Mouse (Mus musculus) myocyte (in vitro differentiated cells): ENCODE data around the gene Myrfl. TPM values are rescaled to one million over a fixed set of nuclear protein-coding genes. Genes with fewer than 3 reads are reported as not detected.
A peak's percentile ranks its signal among the peaks of the same experiment; 100 is the strongest.

Experiments used
- H3K27me3 ChIP-seq: one replicate; pipeline ENCODE4 v1.6.1; 2011; ENCODE audit not compliant: control insufficient read depth, insufficient read depth, insufficient read length
- H3K36me3 ChIP-seq: one replicate; pipeline ENCODE4 v1.6.1; 2011; ENCODE audit not compliant: control insufficient read depth, insufficient read depth
- H3K4me2 ChIP-seq: one replicate; pipeline ENCODE4 v1.6.1; 2011; ENCODE audit warnings: low read depth, control low read depth
- H3K4me3 ChIP-seq: one replicate; pipeline ENCODE4 v1.5.1; 2011; ENCODE audit warnings: mild to moderate bottlenecking, control low read depth, moderate library complexity
- H3K79me2 ChIP-seq: one replicate; pipeline ENCODE4 v1.6.1; 2011; ENCODE audit not compliant: control insufficient read depth, insufficient read depth
- H3ac ChIP-seq: one replicate; pipeline ENCODE4 v1.6.1; 2011; ENCODE audit not compliant: control insufficient read depth, insufficient read length
- CEBPB ChIP-seq: IDR thresholded peaks from 2 replicates; pipeline ENCODE4 v1.6.1; 2011; ENCODE audit warnings: mild to moderate bottlenecking, moderate library complexity; ENCODE audit not compliant: poor library complexity, insufficient read depth, severe bottlenecking
- E2F4 ChIP-seq: IDR thresholded peaks from one replicate; pipeline ENCODE4 v1.6.1; 2011; ENCODE audit warnings: mild to moderate bottlenecking, control low read depth, moderate library complexity; ENCODE audit not compliant: insufficient read depth
- MAX ChIP-seq: IDR thresholded peaks from one replicate; pipeline ENCODE4 v1.6.1; 2011; ENCODE audit warnings: low read depth, mild to moderate bottlenecking, control low read depth
- MYOD1 ChIP-seq, 3 experiments: IDR thresholded peaks; one replicate each; pipeline ENCODE4 v1.6.1; 2011; ENCODE audit warnings: control low read depth in 2 of 3, low read depth in 2 of 3, mild to moderate bottlenecking in 2 of 3, moderate library complexity in 1 of 3; ENCODE audit not compliant: insufficient read length in 2 of 3, control insufficient read depth in 1 of 3
- MYOG ChIP-seq, 3 experiments: IDR thresholded peaks; one replicate each; pipeline ENCODE4 v1.6.1; 2011; ENCODE audit warnings: control low read depth in 2 of 3, low read depth in 2 of 3, mild to moderate bottlenecking in 2 of 3; ENCODE audit not compliant: insufficient read length in 2 of 3, control insufficient read depth in 1 of 3, insufficient read depth in 1 of 3
- POLR2A ChIP-seq: IDR thresholded peaks from one replicate; pipeline ENCODE4 v1.6.1; 2011; ENCODE audit warnings: low read depth, mild to moderate bottlenecking, control low read depth, moderate library complexity; ENCODE audit not compliant: insufficient read length
- POLR2AphosphoS2 ChIP-seq: IDR thresholded peaks from one replicate; pipeline ENCODE4 v1.6.1; 2011; ENCODE audit warnings: low read depth, control low read depth; ENCODE audit not compliant: insufficient read length
- REST ChIP-seq: IDR thresholded peaks from one replicate; pipeline ENCODE4 v1.6.1; 2011; ENCODE audit warnings: mild to moderate bottlenecking, control low read depth, moderate library complexity; ENCODE audit not compliant: insufficient read depth, insufficient read length
- SRF ChIP-seq: IDR thresholded peaks from one replicate; pipeline ENCODE4 v1.6.1; 2011; ENCODE audit warnings: low read depth; ENCODE audit not compliant: control insufficient read depth, insufficient read length
- TCF12 ChIP-seq: IDR thresholded peaks from one replicate; pipeline ENCODE4 v1.6.1; 2011; ENCODE audit warnings: mild to moderate bottlenecking, control low read depth; ENCODE audit not compliant: poor library complexity, insufficient read depth, severe bottlenecking
- TCF3 ChIP-seq: IDR thresholded peaks from one replicate; pipeline ENCODE4 v1.6.1; 2011; ENCODE audit warnings: low read depth, control low read depth; ENCODE audit not compliant: insufficient read length
- USF1 ChIP-seq: IDR thresholded peaks from one replicate; pipeline ENCODE4 v1.6.1; 2011; ENCODE audit warnings: low read depth, mild to moderate bottlenecking, control low read depth, moderate library complexity
- polyA plus RNA-seq: library from polyadenylated mRNA; unstranded; fragments of >200 nt; fragmentation: generic; extraction: Trizol; gene quantifications from one replicate; pipeline ENCODE4 v1.2.1, GENCODE M21; 2012; ENCODE audit warnings: missing spikeins

The Myrfl gene
- polyA plus RNA-seq, 1 experiment: 0.04 TPM

- Histone ChIP-seq H3K36me3 (no peaks in the 10 kb centered on the region), H3K4me3 (no peak overlapping the region), H3K79me2 (no peaks in the 10 kb centered on the region), H3K4me2 (peak overlapping the region; percentile 37), H3ac (no peak overlapping the region), H3K27me3 (no peaks in the 10 kb centered on the region)
- TF ChIP-seq USF1: no peak
- TF ChIP-seq MAX: no peak
- TF ChIP-seq TCF12: no peak
- no peak for TF ChIP-seq MYOD1 (IDR thresholded peaks at IDR 0.05; ENCODE audit: control insufficient read depth in 1 of 3, insufficient read length in 2 of 3, low read depth in 2 of 3)
- no peak for TF ChIP-seq SRF
- TF ChIP-seq CEBPB: no peak
- TF ChIP-seq POLR2AphosphoS2: no peak
These were observed 47.8 kb downstream of the Myrfl start for GRCm38 (mm10) chr10:116848749-116849473.

GRCm38 (mm10) chr10:116841551-116841950 lies 55.2 kb downstream of the Myrfl start:
- no peak overlapping the region for H3K4me3 ChIP-seq
- H3K27me3 ChIP-seq: peaks cover 4% of the 10 kb centered on the region
- H3ac ChIP-seq: no peak overlapping the region
- no peak for TF ChIP-seq TCF3
- TF ChIP-seq POLR2AphosphoS2: no peak
- TF ChIP-seq TCF12: no peak
- TF ChIP-seq USF1: no peak
- no peaks in the 10 kb centered on the region for H3K36me3 ChIP-seq
- no peak overlapping the region for H3K4me2 ChIP-seq
- H3K79me2 ChIP-seq: no peaks in the 10 kb centered on the region

GRCm38 (mm10) chr10:116830676-116831075 lies 66.0 kb downstream of the Myrfl start:
- Histone ChIP-seq H3K4me2 (no peak overlapping the region), H3K27me3 (no peaks in the 10 kb centered on the region), H3K4me3 (no peak overlapping the region), H3K36me3 (no peaks in the 10 kb centered on the region), H3K79me2 (no peaks in the 10 kb centered on the region), H3ac (no peak overlapping the region)
- TF ChIP-seq POLR2AphosphoS2 (no peak), MAX (no peak), REST (no peak)

DNA sequence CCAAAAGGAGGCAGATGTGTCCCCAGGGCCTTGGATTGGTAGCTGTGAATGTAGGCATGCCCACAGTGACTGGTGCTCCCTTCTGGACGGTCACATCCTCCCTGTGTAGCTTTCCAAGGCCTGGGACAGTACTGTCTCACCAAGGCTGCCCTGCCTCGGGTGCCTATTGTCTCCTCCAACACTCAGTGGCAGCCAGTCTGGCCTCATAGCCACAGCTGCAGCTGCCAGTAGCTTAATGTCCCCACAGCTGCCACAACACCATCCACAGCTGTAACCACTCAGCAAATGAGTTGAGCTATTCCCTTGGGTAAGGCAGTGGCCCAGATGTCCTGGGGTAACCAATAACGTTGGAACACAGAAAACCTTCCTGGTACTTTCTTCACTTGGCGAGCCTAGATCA lies 68.6 kb downstream of the Myrfl start:
- no peaks in the 10 kb centered on the region for H3K36me3 ChIP-seq
- H3ac ChIP-seq: no peak overlapping the region
- peaks cover 7% of the 10 kb centered on the region for H3K27me3 ChIP-seq
- no peaks in the 10 kb centered on the region for H3K79me2 ChIP-seq
- no peak overlapping the region for H3K4me3 ChIP-seq
- TF ChIP-seq MYOG (IDR thresholded peaks at IDR 0.05; ENCODE audit: control insufficient read depth in 1 of 3, insufficient read depth in 1 of 3, insufficient read length in 2 of 3, low read depth in 2 of 3) (no peak), MYOD1 (IDR thresholded peaks at IDR 0.05; ENCODE audit: control insufficient read depth in 1 of 3, insufficient read length in 2 of 3, low read depth in 2 of 3) (peak in 2 of 3 experiments; percentile 33 to 48)
- H3K4me2 ChIP-seq: peak overlapping the region; percentile 5

DNA sequence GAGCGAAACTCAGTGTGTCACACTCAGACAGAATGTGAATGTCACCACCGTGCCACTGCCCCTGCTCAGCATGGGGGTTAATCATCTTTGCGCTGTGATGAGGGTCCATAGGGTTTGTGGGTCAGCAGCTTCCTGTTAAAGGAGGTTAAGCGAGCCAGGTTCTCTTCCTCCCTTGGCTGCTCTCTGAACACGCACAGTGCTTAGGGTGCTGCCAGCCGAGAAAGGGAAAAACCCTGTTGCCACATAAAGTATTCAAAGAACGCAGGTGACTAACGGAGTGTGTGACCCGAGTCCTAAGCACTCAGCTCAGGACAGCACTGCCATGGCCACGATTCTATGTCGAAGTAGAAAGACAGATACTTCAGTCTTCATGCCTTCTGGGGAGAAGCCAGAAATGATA lies 69.4 kb downstream of the Myrfl start:
- Histone ChIP-seq H3ac (no peak overlapping the region), H3K27me3 (peaks cover 7% of the 10 kb centered on the region), H3K36me3 (no peaks in the 10 kb centered on the region), H3K4me2 (no peak overlapping the region), H3K79me2 (no peaks in the 10 kb centered on the region), H3K4me3 (no peak overlapping the region)
- TF ChIP-seq TCF3: no peak
- TF ChIP-seq POLR2A: no peak
- no peak for TF ChIP-seq MAX

DNA sequence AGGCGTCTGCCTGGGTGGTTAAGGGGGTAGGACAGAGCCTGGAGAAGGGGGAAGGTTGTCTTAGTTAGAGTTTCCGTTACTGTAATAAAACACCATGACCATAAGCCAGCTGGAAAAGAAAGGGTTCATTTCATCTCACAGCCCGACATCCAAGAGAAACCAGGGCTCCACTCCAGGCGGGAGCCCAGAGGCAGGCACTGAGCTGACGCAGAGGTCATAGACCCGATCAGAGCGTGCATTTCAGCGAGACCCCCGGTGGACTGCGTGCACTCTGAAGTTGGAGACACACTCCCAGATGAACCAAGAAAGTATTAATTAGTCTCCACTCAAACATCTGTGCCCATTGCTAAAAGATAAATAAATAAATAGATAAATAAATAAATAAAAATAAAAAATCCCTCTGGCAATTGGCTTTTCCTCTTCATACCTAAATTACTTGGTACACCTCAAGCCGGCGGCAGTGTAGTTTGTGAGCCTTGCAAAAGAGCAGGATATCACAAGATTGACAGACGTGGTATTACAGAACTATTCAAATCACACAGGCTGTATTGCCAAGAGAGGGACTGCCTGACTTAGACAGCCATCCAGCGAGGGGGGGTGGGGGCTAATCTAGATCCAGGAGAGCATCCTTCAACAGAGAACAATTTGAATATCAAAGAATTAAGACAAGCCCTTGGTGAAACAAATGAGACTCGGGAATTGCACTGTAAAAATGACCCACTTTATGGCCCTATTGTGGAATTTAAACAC lies 81.2 kb downstream of the Myrfl start:
- Histone ChIP-seq H3K27me3 (peaks cover 25% of the 10 kb centered on the region), H3K36me3 (no peaks in the 10 kb centered on the region), H3K4me3 (no peak overlapping the region), H3ac (no peak overlapping the region), H3K79me2 (no peaks in the 10 kb centered on the region), H3K4me2 (no peak overlapping the region)
- TF ChIP-seq POLR2A (no peak), SRF (no peak), POLR2AphosphoS2 (no peak), MYOD1 (IDR thresholded peaks at IDR 0.05; ENCODE audit: control insufficient read depth in 1 of 3, insufficient read length in 2 of 3, low read depth in 2 of 3) (no peak), E2F4 (no peak), TCF3 (no peak), REST (no peak), TCF12 (no peak), MAX (no peak)
